Mouse (Mus musculus) MEL (cell line): ENCODE measurements around the gene Tpm1. TPM values are rescaled to one million over a fixed set of nuclear protein-coding genes. Genes with fewer than 3 reads are reported as not detected.
A peak's percentile ranks its signal among the peaks of the same experiment; 100 is the strongest.

Source experiments
- DNase-seq: peaks from one replicate; pipeline ENCODE4 v3.0.0; 2011; ENCODE audit warnings: low read depth, low spot score
- H3K27ac ChIP-seq: 2 replicates; pipeline ENCODE4 v1.5.1; 2012; ENCODE audit warnings: low read depth, mild to moderate bottlenecking, control low read depth, low read length, moderate library complexity; ENCODE audit not compliant: control insufficient read depth
- H3K27me3 ChIP-seq, 2 experiments: fragments of 150-350 bp in 1 of 2; sonication (generic) in 1 of 2; 2 replicates each; pipeline ENCODE4 v1.6.1; 2012; ENCODE audit warnings: low read length in 2 of 2, mild to moderate bottlenecking in 2 of 2, improper control_type of control experiment in 1 of 2, moderate library complexity in 1 of 2; ENCODE audit not compliant: insufficient read depth in 2 of 2, control insufficient read depth in 1 of 2
- H3K36me3 ChIP-seq, 2 experiments: 2 replicates each; pipeline ENCODE4 v1.6.1; 2012 to 2014; ENCODE audit warnings: low read length in 2 of 2, improper control_type of control experiment in 1 of 2, inconsistent platforms in 1 of 2, mild to moderate bottlenecking in 1 of 2; ENCODE audit not compliant: insufficient read depth in 2 of 2, control insufficient read depth in 1 of 2
- H3K4me1 ChIP-seq, 2 experiments: fragments of 150-350 bp in 1 of 2; sonication (generic) in 1 of 2; 2 replicates each; pipeline ENCODE4 v1.6.1; 2012; ENCODE audit warnings: low read length in 2 of 2, improper control_type of control experiment in 1 of 2, mild to moderate bottlenecking in 1 of 2; ENCODE audit not compliant: insufficient read depth in 2 of 2, control insufficient read depth in 1 of 2
- H3K4me3 ChIP-seq, 2 experiments: fragments of 150-350 bp in 1 of 2; sonication (generic) in 1 of 2; 2 replicates each; pipeline ENCODE4 v1.5.1; 2012; ENCODE audit warnings: low read depth in 2 of 2, low read length in 2 of 2, mild to moderate bottlenecking in 2 of 2, moderate library complexity in 2 of 2, control low read depth in 1 of 2, improper control_type of control experiment in 1 of 2; ENCODE audit not compliant: control insufficient read depth in 1 of 2, insufficient read depth in 1 of 2
- H3K79me2 ChIP-seq: 2 replicates; pipeline ENCODE4 v1.6.1; 2012; ENCODE audit warnings: mild to moderate bottlenecking, low read length, moderate library complexity; ENCODE audit not compliant: control insufficient read depth, poor library complexity, insufficient read depth
- H3K9ac ChIP-seq: 2 replicates; pipeline ENCODE4 v1.6.1; 2012; ENCODE audit warnings: low read depth, mild to moderate bottlenecking, control low read depth, low read length, moderate library complexity; ENCODE audit not compliant: control insufficient read depth, poor library complexity, severe bottlenecking
- H3K9me3 ChIP-seq: fragments of 150-350 bp; sonication (generic); replicated peaks from 2 replicates; pipeline ENCODE4 v1.6.1; 2012; ENCODE audit warnings: mild to moderate bottlenecking, low read length, improper control_type of control experiment, moderate library complexity; ENCODE audit not compliant: insufficient read depth
- CHD1 ChIP-seq: IDR thresholded peaks from 2 replicates; pipeline ENCODE4 v1.6.1; 2012; ENCODE audit warnings: low read depth, mild to moderate bottlenecking, inconsistent platforms, low read length, improper control_type of control experiment
- CHD2 ChIP-seq: IDR thresholded peaks from 2 replicates; pipeline ENCODE4 v1.6.1; 2011; ENCODE audit warnings: low read length, improper control_type of control experiment
- CTCF ChIP-seq, 3 experiments: IDR thresholded peaks in 2 of 3; conservative IDR thresholded peaks in 1 of 3; 2 replicates each; pipeline ENCODE4 v1.5.1; 2011 to 2012; ENCODE audit warnings: low read length in 3 of 3, low read depth in 2 of 3, mild to moderate bottlenecking in 2 of 3, improper control_type of control experiment in 1 of 3, inconsistent platforms in 1 of 3, mixed read lengths in 1 of 3, moderate library complexity in 1 of 3; ENCODE audit not compliant: control insufficient read depth in 1 of 3, insufficient read depth in 1 of 3, poor library complexity in 1 of 3, severe bottlenecking in 1 of 3
- E2F4 ChIP-seq: IDR thresholded peaks from 2 replicates; pipeline ENCODE4 v1.6.1; 2011; ENCODE audit warnings: low read depth, low read length, improper control_type of control experiment, borderline replicate concordance
- ELF1 ChIP-seq: IDR thresholded peaks from 2 replicates; pipeline ENCODE4 v1.6.1; 2014; ENCODE audit warnings: low read depth, mild to moderate bottlenecking, inconsistent platforms, low read length, improper control_type of control experiment, moderate library complexity
- EP300 ChIP-seq, 2 experiments: IDR thresholded peaks; 2 replicates each; pipeline ENCODE4 v1.6.1; 2011; ENCODE audit warnings: improper control_type of control experiment in 2 of 2, low read length in 2 of 2, low read depth in 1 of 2, mild to moderate bottlenecking in 1 of 2
- ETS1 ChIP-seq: IDR thresholded peaks from 2 replicates; pipeline ENCODE4 v1.6.1; 2012; ENCODE audit warnings: low read depth, mild to moderate bottlenecking, inconsistent platforms, low read length, improper control_type of control experiment, moderate library complexity
- GABPA ChIP-seq: IDR thresholded peaks from 2 replicates; pipeline ENCODE4 v1.6.1; 2012; ENCODE audit warnings: low read depth, mild to moderate bottlenecking, inconsistent platforms, low read length, improper control_type of control experiment, moderate library complexity
- GATA1 ChIP-seq: IDR thresholded peaks from 2 replicates; pipeline ENCODE4 v1.6.1; 2011; ENCODE audit warnings: low read depth, low read length, improper control_type of control experiment
- HCFC1 ChIP-seq: IDR thresholded peaks from 2 replicates; pipeline ENCODE4 v1.6.1; 2012; ENCODE audit warnings: low read depth, mild to moderate bottlenecking, inconsistent platforms, low read length, improper control_type of control experiment, moderate library complexity
- JUND ChIP-seq: IDR thresholded peaks from 2 replicates; pipeline ENCODE4 v1.6.1; 2011; ENCODE audit warnings: low read depth, mild to moderate bottlenecking, improper control_type of control experiment, low read length
- KAT2A ChIP-seq: conservative IDR thresholded peaks from 2 replicates; pipeline ENCODE4 v1.6.1; 2012; ENCODE audit warnings: low read depth, low read length, improper control_type of control experiment, inconsistent platforms
- MAFK ChIP-seq: IDR thresholded peaks from 2 replicates; pipeline ENCODE4 v1.6.1; 2011; ENCODE audit warnings: low read depth, mild to moderate bottlenecking, low read length, improper control_type of control experiment, borderline replicate concordance
- MAX ChIP-seq: IDR thresholded peaks from 2 replicates; pipeline ENCODE4 v1.6.1; 2011; ENCODE audit warnings: low read length, improper control_type of control experiment
- MAZ ChIP-seq: IDR thresholded peaks from 2 replicates; pipeline ENCODE4 v1.6.1; 2012; ENCODE audit warnings: low read depth, mild to moderate bottlenecking, inconsistent platforms, low read length, improper control_type of control experiment
- MEF2A ChIP-seq: IDR thresholded peaks from 2 replicates; pipeline ENCODE4 v1.6.1; 2014; ENCODE audit warnings: low read depth, mild to moderate bottlenecking, inconsistent platforms, low read length, improper control_type of control experiment; ENCODE audit not compliant: poor library complexity, insufficient replicate concordance, severe bottlenecking; ENCODE audit errors: extremely low read depth
- MXI1 ChIP-seq: IDR thresholded peaks from 2 replicates; pipeline ENCODE4 v1.6.1; 2011; ENCODE audit warnings: mild to moderate bottlenecking, low read depth, low read length, improper control_type of control experiment
- MYB ChIP-seq: IDR thresholded peaks from 2 replicates; pipeline ENCODE4 v1.6.1; 2011; ENCODE audit warnings: mild to moderate bottlenecking, low read depth, low read length, improper control_type of control experiment
- MYC ChIP-seq: IDR thresholded peaks from 2 replicates; pipeline ENCODE4 v1.6.1; 2011; ENCODE audit warnings: low read depth, mild to moderate bottlenecking, low read length, improper control_type of control experiment, moderate library complexity
- NELFE ChIP-seq: IDR thresholded peaks from 2 replicates; pipeline ENCODE4 v1.6.1; 2011; ENCODE audit warnings: low read depth, low read length, improper control_type of control experiment
- NRF1 ChIP-seq: IDR thresholded peaks from 2 replicates; pipeline ENCODE4 v1.6.1; 2014; ENCODE audit warnings: low read depth, mild to moderate bottlenecking, inconsistent platforms, low read length, improper control_type of control experiment, moderate library complexity; ENCODE audit not compliant: poor library complexity, insufficient read depth, severe bottlenecking
- POLR2A ChIP-seq, 2 experiments: IDR thresholded peaks; 2 replicates each; pipeline ENCODE4 v1.6.1; 2011 to 2012; ENCODE audit warnings: low read length in 2 of 2, mild to moderate bottlenecking in 2 of 2, control low read depth in 1 of 2, improper control_type of control experiment in 1 of 2, low read depth in 1 of 2, moderate library complexity in 1 of 2; ENCODE audit not compliant: control insufficient read depth in 1 of 2, insufficient read depth in 1 of 2, poor library complexity in 1 of 2
- POLR2AphosphoS2 ChIP-seq: IDR thresholded peaks from 2 replicates; pipeline ENCODE4 v1.6.1; 2011; ENCODE audit warnings: low read length, improper control_type of control experiment
- POLR2AphosphoS5 ChIP-seq: IDR thresholded peaks from 2 replicates; pipeline ENCODE4 v1.6.1; 2012; ENCODE audit warnings: low read depth, borderline replicate concordance, mild to moderate bottlenecking, inconsistent platforms, low read length, moderate library complexity, mixed read lengths
- RAD21 ChIP-seq: IDR thresholded peaks from 2 replicates; pipeline ENCODE4 v1.6.1; 2011; ENCODE audit warnings: mild to moderate bottlenecking, low read depth, low read length, improper control_type of control experiment
- RCOR1 ChIP-seq: IDR thresholded peaks from 2 replicates; pipeline ENCODE4 v1.6.1; 2012; ENCODE audit warnings: low read depth, mild to moderate bottlenecking, inconsistent platforms, low read length, improper control_type of control experiment
- SIN3A ChIP-seq: IDR thresholded peaks from 2 replicates; pipeline ENCODE4 v1.6.1; 2012; ENCODE audit warnings: low read length, improper control_type of control experiment, inconsistent platforms
- SMC3 ChIP-seq: IDR thresholded peaks from 2 replicates; pipeline ENCODE4 v1.6.1; 2011; ENCODE audit warnings: low read depth, low read length, improper control_type of control experiment
- TAL1 ChIP-seq: IDR thresholded peaks from 2 replicates; pipeline ENCODE4 v1.6.1; 2012; ENCODE audit warnings: mild to moderate bottlenecking, inconsistent platforms, low read length, moderate library complexity, mixed read lengths
- TBP ChIP-seq: IDR thresholded peaks from 2 replicates; pipeline ENCODE4 v1.8.0; 2011; ENCODE audit warnings: low read depth, low read length, improper control_type of control experiment
- TCF12 ChIP-seq: IDR thresholded peaks from 2 replicates; pipeline ENCODE4 v1.6.1; 2014; ENCODE audit warnings: low read depth, mild to moderate bottlenecking, inconsistent platforms, low read length, improper control_type of control experiment, moderate library complexity
- UBTF ChIP-seq: IDR thresholded peaks from 2 replicates; pipeline ENCODE4 v1.6.1; 2012; ENCODE audit warnings: low read depth, mild to moderate bottlenecking, inconsistent platforms, low read length, improper control_type of control experiment, moderate library complexity, borderline replicate concordance; ENCODE audit not compliant: insufficient read depth
- USF2 ChIP-seq, 2 experiments: IDR thresholded peaks; 2 replicates each; pipeline ENCODE4 v1.6.1; 2011 to 2012; ENCODE audit warnings: improper control_type of control experiment in 2 of 2, low read length in 2 of 2, borderline replicate concordance in 1 of 2, inconsistent platforms in 1 of 2, low read depth in 1 of 2, mild to moderate bottlenecking in 1 of 2; ENCODE audit not compliant: insufficient read depth in 1 of 2
- ZC3H11A ChIP-seq: IDR thresholded peaks from 2 replicates; pipeline ENCODE4 v1.6.1; 2012; ENCODE audit warnings: low read depth, mild to moderate bottlenecking, inconsistent platforms, low read length, improper control_type of control experiment
- ZKSCAN1 ChIP-seq: IDR thresholded peaks from 2 replicates; pipeline ENCODE4 v1.6.1; 2012; ENCODE audit warnings: low read depth, mild to moderate bottlenecking, inconsistent platforms, low read length, improper control_type of control experiment, moderate library complexity
- ZMIZ1 ChIP-seq: IDR thresholded peaks from 2 replicates; pipeline ENCODE4 v1.6.1; 2012; ENCODE audit warnings: low read depth, mild to moderate bottlenecking, inconsistent platforms, low read length, improper control_type of control experiment, moderate library complexity
- ZNF384 ChIP-seq: IDR thresholded peaks from 2 replicates; pipeline ENCODE4 v1.6.1; 2012; ENCODE audit warnings: low read depth, mild to moderate bottlenecking, inconsistent platforms, low read length, improper control_type of control experiment
- polyA plus RNA-seq, 2 experiments: library from polyadenylated mRNA; stranded (reverse) in 1 of 2; unstranded in 1 of 2; fragments of >175 nt in 1 of 2; fragments of >200 nt in 1 of 2; gene quantifications; 2 replicates each; pipeline versions ENCODE4 v1.2.1 to v1.2.4; 2012; ENCODE audit warnings: low replicate concordance in 2 of 2, low read depth in 1 of 2; ENCODE audit not compliant: insufficient read length in 2 of 2, insufficient read depth in 1 of 2, missing spikeins in 1 of 2
- total RNA-seq: library from RNA; depleted of rRNA; stranded (reverse); fragments of 300-350 nt; gene quantifications from 2 replicates; pipeline ENCODE4 v1.2.3, GENCODE M21; 2012

Gene Tpm1
- total and polyA plus RNA-seq, 3 experiments: 38.2 to 113 TPM; not detected in 1

GRCm38 (mm10) chr9:67001050-67001449 is 48.2 kb downstream of the Tpm1 start:
- Histone ChIP-seq H3K9me3 (no peaks in the 10 kb centered on the region), H3K9ac (peak overlapping the region; percentile 57), H3K79me2 (no peaks in the 10 kb centered on the region), H3K27me3 (no peaks in the 10 kb centered on the region), H3K36me3 (peaks cover 0 to 7% of the 10 kb centered on the region in 2 experiments; a peak in 2 of 4 replicates), H3K4me3 (peak overlapping the region; percentile 47 to 56), H3K4me1 (peaks cover 3 to 14% of the 10 kb centered on the region in 2 experiments; a peak in 3 of 4 replicates), H3K27ac (peak overlapping the region; percentile 87)
- DNase-seq: peak; percentile 95
- TF ChIP-seq E2F4: no peak
- peak; percentile 32; the same call in 1 of the 2 replicates for TF ChIP-seq ETS1
- peak; percentile 97; the same call in 1 of the 2 replicates for TF ChIP-seq ZNF384
- peak; percentile 93 for TF ChIP-seq SMC3
- no peak for TF ChIP-seq POLR2AphosphoS2
- TF ChIP-seq UBTF: no peak
- no peak for TF ChIP-seq USF2 (IDR thresholded peaks at IDR 0.05; ENCODE audit: borderline replicate concordance in 1 of 2, insufficient read depth in 1 of 2, low read depth in 1 of 2, low read length in 2 of 2)
- no peak; a peak in 1 of 4 replicates for TF ChIP-seq POLR2A (IDR thresholded peaks at IDR 0.05; ENCODE audit: control insufficient read depth in 1 of 2, insufficient read depth in 1 of 2, low read depth in 1 of 2, low read length in 2 of 2, poor library complexity in 1 of 2)
- no peak for TF ChIP-seq CHD1
- TF ChIP-seq MYC: peak; percentile 88
- TF ChIP-seq ZC3H11A: peak; percentile 86
- no peak for TF ChIP-seq MAFK
- TF ChIP-seq SIN3A: peak; percentile 76
- TF ChIP-seq GABPA: no peak
- TF ChIP-seq POLR2AphosphoS5: no peak
- peak; percentile 75; the same call in 1 of the 2 replicates for TF ChIP-seq TBP
- TF ChIP-seq ZMIZ1: no peak
- TF ChIP-seq TCF12: peak; percentile 16
- TF ChIP-seq MXI1: peak; percentile 69; the same call in 1 of the 2 replicates
- peak; percentile 40; the same call in 1 of the 2 replicates for TF ChIP-seq MAX
- no peak for TF ChIP-seq KAT2A
- no peak for TF ChIP-seq TAL1
- peak; percentile 81 for TF ChIP-seq MAZ
- TF ChIP-seq MYB: no peak
- TF ChIP-seq ZKSCAN1: peak; percentile 50; the same call in 1 of the 2 replicates
- TF ChIP-seq RAD21: peak; percentile 79
- peak; percentile 68 to 89 (median 77) for TF ChIP-seq CTCF (IDR thresholded peaks at IDR 0.05 in 2 of 3, conservative IDR thresholded peaks at IDR 0.05 in 1 of 3; ENCODE audit: control insufficient read depth in 1 of 3, insufficient read depth in 1 of 3, low read depth in 2 of 3, low read length in 3 of 3, poor library complexity in 1 of 3, severe bottlenecking in 1 of 3)
- TF ChIP-seq JUND: peak; percentile 70; the same call in 1 of the 2 replicates
- peak; percentile 42; the same call in 1 of the 2 replicates for TF ChIP-seq HCFC1
- TF ChIP-seq GATA1: no peak
- TF ChIP-seq CHD2: no peak
- peak; percentile 38; the same call in 1 of the 2 replicates for TF ChIP-seq NRF1
- TF ChIP-seq ELF1: 0 out of 2 replicates have a peak, but pooled peaks have one; percentile 6
- peak; percentile 28; the same call in 1 of the 2 replicates for TF ChIP-seq NELFE
- TF ChIP-seq RCOR1: peak; percentile 43; the same call in 1 of the 2 replicates
- TF ChIP-seq MEF2A: no peak
- peak in 1 of 2 experiments; percentile 36; a peak in 2 of 4 replicates for TF ChIP-seq EP300 (IDR thresholded peaks at IDR 0.05; ENCODE audit: low read depth in 1 of 2, low read length in 2 of 2)
